ENCODE assay signal across 11 mouse cellular contexts in the genomic region with DNA sequence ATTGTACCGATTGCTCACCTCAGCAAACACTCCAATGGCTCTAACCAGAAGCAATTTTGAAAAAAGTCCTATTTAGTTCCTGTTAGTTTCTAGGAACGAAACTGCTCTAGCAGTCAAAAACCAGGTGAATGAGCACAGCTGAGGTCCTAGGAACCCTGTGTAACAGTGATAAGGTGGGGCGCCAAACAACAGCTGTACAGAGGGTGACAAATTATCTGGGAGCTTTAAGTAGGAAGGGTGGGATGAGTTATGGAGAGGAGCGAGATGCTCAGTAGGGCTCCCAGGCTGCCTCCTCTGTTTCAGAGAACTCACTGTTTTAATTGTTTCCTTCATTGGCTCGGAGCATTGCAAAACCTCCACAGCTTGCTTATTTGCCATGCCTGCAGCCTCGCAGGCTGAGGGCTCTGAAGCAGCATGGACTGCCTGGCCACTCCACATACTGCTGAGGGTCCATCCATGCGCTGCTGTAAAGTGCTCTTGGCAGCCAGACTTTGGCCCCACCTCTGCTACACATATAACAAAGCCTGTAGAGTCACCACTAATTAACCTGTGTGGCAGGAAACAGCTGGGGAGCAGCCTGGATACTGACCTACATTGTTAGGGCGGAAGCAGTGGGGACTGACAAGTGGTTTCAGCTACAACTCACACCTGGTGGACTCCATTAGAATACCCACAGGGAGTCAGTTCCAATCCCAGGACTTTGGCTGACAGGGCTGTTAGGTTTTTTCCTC. TPM values are rescaled to one million over a fixed set of nuclear protein-coding genes. Genes with fewer than 3 reads are reported as not detected.
A peak's percentile ranks its signal among the peaks of the same experiment; 100 is the strongest.
DNase-seq lines count a peak whose midpoint lies in the region; ATAC-seq and TF ChIP-seq lines count a peak whose summit lies in the region.
"Had no signal": no experiment of that assay in that cellular context is flagged by ENCODE, and none has a peak within 500 bp of the region (broad histone marks: within the 10 kb centered on the region; RNA-seq: fewer than 3 reads in every experiment).

No protein-coding gene starts in this region.

- peak; percentile 46; the same call in 1 of the 2 replicates for ATAC-seq in kidney, embryonic 14.5 days (ENCODE audit: low FRiP score, low TSS enrichment)
- ATAC-seq in hindbrain, postnatal 0 days: peak; percentile 53; the same call in 1 of the 2 replicates
- no peak for ATAC-seq in liver, embryonic 12.5 days

- H3K9me3 ChIP-seq in kidney, embryonic 14.5 days (ENCODE audit: control insufficient read depth, low read length): no peaks in the 10 kb centered on the region
- no peaks in the 10 kb centered on the region for H3K9me3 ChIP-seq in hindbrain, postnatal 0 days (ENCODE audit: low read length)
- no peaks in the 10 kb centered on the region for H3K9me3 ChIP-seq in liver, embryonic 12.5 days (replicated peaks)

- H3K27ac ChIP-seq in kidney, embryonic 14.5 days (ENCODE audit: low read depth, low read length): no peak overlapping the region
- no peak overlapping the region for H3K27ac ChIP-seq in hindbrain, postnatal 0 days
- H3K27ac ChIP-seq in liver, embryonic 12.5 days: no peak overlapping the region

- H3K4me1 ChIP-seq in kidney, embryonic 14.5 days (ENCODE audit: control insufficient read depth, insufficient read depth, low read length): no peaks in the 10 kb centered on the region
- H3K4me1 ChIP-seq in hindbrain, postnatal 0 days (ENCODE audit: insufficient read depth, low read length): no peaks in the 10 kb centered on the region
- peaks cover 18% of the 10 kb centered on the region for H3K4me1 ChIP-seq in liver, embryonic 12.5 days

- 62% methylated on average over 8 of the region's 8 CpGs for WGBS in kidney, embryonic 14.5 days
- WGBS in hindbrain, postnatal 0 days: 57% methylated on average over 8 of the region's 8 CpGs
- WGBS in liver, embryonic 12.5 days (ENCODE audit: insufficient replicate concordance): 57% methylated on average over 8 of the region's 8 CpGs

- peaks cover 4% of the 10 kb centered on the region; the same call in 1 of the 2 replicates for H3K36me3 ChIP-seq in kidney, embryonic 14.5 days (ENCODE audit: control insufficient read depth, insufficient read depth, low read length)
- H3K36me3 ChIP-seq in hindbrain, postnatal 0 days (ENCODE audit: insufficient read depth, low read length): 0 out of 2 replicates have a peak, but pooled peaks cover 8% of the 10 kb centered on the region
- no peaks in the 10 kb centered on the region for H3K36me3 ChIP-seq in liver, embryonic 12.5 days

- H3K4me2 ChIP-seq in kidney, embryonic 14.5 days (replicated peaks; ENCODE audit: low read depth, low read length): no peak overlapping the region
- no peak overlapping the region for H3K4me2 ChIP-seq in hindbrain, postnatal 0 days (ENCODE audit: low read depth, low read length)
- H3K4me2 ChIP-seq in liver, embryonic 12.5 days: no peak overlapping the region

- no peaks in the 10 kb centered on the region for H3K27me3 ChIP-seq in kidney, embryonic 14.5 days (ENCODE audit: control insufficient read depth, insufficient read depth, low read length)
- H3K27me3 ChIP-seq in hindbrain, postnatal 0 days (ENCODE audit: insufficient read depth, low read length): no peaks in the 10 kb centered on the region
- H3K27me3 ChIP-seq in liver, embryonic 12.5 days (replicated peaks): no peaks in the 10 kb centered on the region

- no peak for DNase-seq in kidney, postnatal 25 days
- DNase-seq in ZHBTc4 (ENCODE audit: low read depth, low spot score): peak; percentile 21
- DNase-seq in hindbrain, postnatal 0 days (ENCODE audit: low spot score): peak; percentile 4
- peak; percentile 29 for DNase-seq in retina, postnatal 1 day
- no peak for DNase-seq in cerebellum, adult 11-12 months
- DNase-seq: cerebellum, adult 9-10 months; gastrocnemius, postnatal 10 days had no signal

- no peak for TF ChIP-seq CTCF in hindbrain, postnatal 0 days (IDR thresholded peaks at IDR 0.05; ENCODE audit: low read depth)

- no peak overlapping the region for H3K9ac ChIP-seq in kidney, embryonic 14.5 days (ENCODE audit: low read depth, low read length)
- H3K9ac ChIP-seq in hindbrain, postnatal 0 days (replicated peaks; ENCODE audit: low read length): no peak overlapping the region
- H3K9ac ChIP-seq in liver, embryonic 12.5 days: no peak overlapping the region

- H3K4me3 ChIP-seq in kidney, embryonic 14.5 days (ENCODE audit: low read length): no peak overlapping the region
- H3K4me3 ChIP-seq in hindbrain, postnatal 0 days (ENCODE audit: low read length): no peak overlapping the region
- H3K4me3 ChIP-seq in liver, embryonic 12.5 days: no peak overlapping the region

RNA-seq across cellular contexts. Expression of a gene that starts 7.1 kb away (rescaled TPM):
- polyA plus RNA-seq in kidney, embryonic 14.5 days (2014; fragmentation: Nextera tagmentation; extraction: Ambion mirVana): 0.38 and 0.63 TPM in 2 replicates
- not detected in 2 replicates for total RNA-seq in hindbrain, postnatal 0 days (2014; rRNA removed)
- polyA plus RNA-seq in hindbrain, postnatal 0 days (2015; fragmentation: Nextera tagmentation; extraction: Ambion mirVana): 0.16 TPM in 2 replicates
- polyA plus RNA-seq in liver, embryonic 12.5 days (2016; fragmentation: Nextera tagmentation; extraction: Ambion mirVana): 0.11 and 0.23 TPM in 2 replicates
- total RNA-seq: gastrocnemius, postnatal 10 days; layer of hippocampus, adult 8-10 months; monocyte, adult 5-6 weeks had no signal

RNA-seq across cellular contexts. Expression of a gene that starts 20.8 kb away (rescaled TPM):
- polyA plus RNA-seq in kidney, embryonic 14.5 days (2014; fragmentation: Nextera tagmentation; extraction: Ambion mirVana): 9.4 and 10.5 TPM in 2 replicates
- total RNA-seq in hindbrain, postnatal 0 days (2014; rRNA removed): 8.9 and 9.9 TPM in 2 replicates
- polyA plus RNA-seq in hindbrain, postnatal 0 days (2015; fragmentation: Nextera tagmentation; extraction: Ambion mirVana): 8.6 and 8.7 TPM in 2 replicates
- 7.2 and 9.4 TPM in 2 replicates for polyA plus RNA-seq in liver, embryonic 12.5 days (2016; fragmentation: Nextera tagmentation; extraction: Ambion mirVana)

RNA-seq across cellular contexts. Expression of a gene that starts 39.4 kb away (rescaled TPM):
- polyA plus RNA-seq in kidney, embryonic 14.5 days (2014; fragmentation: Nextera tagmentation; extraction: Ambion mirVana): 12.4 and 19.0 TPM in 2 replicates
- total RNA-seq in hindbrain, postnatal 0 days (2014; rRNA removed): 7.0 and 11.2 TPM in 2 replicates
- polyA plus RNA-seq in hindbrain, postnatal 0 days (2015; fragmentation: Nextera tagmentation; extraction: Ambion mirVana): 12.3 TPM in 2 replicates
- 5.8 TPM in 2 replicates for polyA plus RNA-seq in liver, embryonic 12.5 days (2016; fragmentation: Nextera tagmentation; extraction: Ambion mirVana)

RNA-seq across cellular contexts. Expression of a gene that starts 46.7 kb away (rescaled TPM):
- polyA plus RNA-seq in kidney, embryonic 14.5 days (2014; fragmentation: Nextera tagmentation; extraction: Ambion mirVana): 12.7 and 28.9 TPM in 2 replicates
- total RNA-seq in hindbrain, postnatal 0 days (2014; rRNA removed): 6.5 and 8.0 TPM in 2 replicates
- 10.6 and 11.8 TPM in 2 replicates for polyA plus RNA-seq in hindbrain, postnatal 0 days (2015; fragmentation: Nextera tagmentation; extraction: Ambion mirVana)
- 17.8 and 19.5 TPM in 2 replicates for polyA plus RNA-seq in liver, embryonic 12.5 days (2016; fragmentation: Nextera tagmentation; extraction: Ambion mirVana)

Comparison
In these comparisons a context has a peak if more than half of its experiments do, and no peak if none do; other contexts are left out.
1. DNase-seq: peak in ZHBTc4 (single experiment), hindbrain, postnatal 0 days (single experiment) and retina, postnatal 1 day (single experiment); none in kidney, postnatal 25 days (0 of 2) and cerebellum, adult 11-12 months (single experiment).